Mouse (Mus musculus) neural tube, embryonic 11.5 days (tissue): Measurements from ENCODE around the gene Kirrel2. TPM values are rescaled to one million over a fixed set of nuclear protein-coding genes. Genes with fewer than 3 reads are reported as not detected.
A peak's percentile ranks its signal among the peaks of the same experiment; 100 is the strongest.

ENCODE experiments used
- ATAC-seq: fragments of 200-750 bp; cut with Nextera tagmentation; 2 replicates; pipeline ENCODE4 v1.8.0; 2017; ENCODE audit warnings: moderate number of reproducible peaks, mild to moderate bottlenecking, moderate TSS enrichment, moderate library complexity; ENCODE audit not compliant: insufficient read depth, low FRiP score, low TSS enrichment
- DNase-seq: peaks from one replicate; pipeline ENCODE4 v3.0.0-alpha.2; 2015; ENCODE audit warnings: low spot score
- H3K27ac ChIP-seq: fragments of 300-500 bp; sonication (generic); 2 replicates; pipeline ENCODE4 v1.5.1; 2014; ENCODE audit warnings: low read depth, mild to moderate bottlenecking, low read length
- H3K27me3 ChIP-seq: fragments of 300-500 bp; sonication (generic); 2 replicates; pipeline ENCODE4 v1.6.1; 2014; ENCODE audit warnings: mild to moderate bottlenecking, low read length, mixed read lengths; ENCODE audit not compliant: control insufficient read depth, insufficient read depth
- H3K36me3 ChIP-seq: fragments of 300-500 bp; sonication (generic); 2 replicates; pipeline ENCODE4 v1.6.1; 2014; ENCODE audit warnings: mild to moderate bottlenecking, low read length, moderate library complexity, mixed read lengths; ENCODE audit not compliant: control insufficient read depth, insufficient read depth
- H3K4me1 ChIP-seq: fragments of 300-500 bp; sonication (generic); 2 replicates; pipeline ENCODE4 v1.6.1; 2014; ENCODE audit warnings: low read length, mixed read lengths; ENCODE audit not compliant: control insufficient read depth, insufficient read depth
- H3K4me2 ChIP-seq: fragments of 300-500 bp; sonication (generic); 2 replicates; pipeline ENCODE4 v1.6.1; 2014; ENCODE audit warnings: low read depth, mild to moderate bottlenecking, moderate library complexity
- H3K4me3 ChIP-seq: fragments of 300-500 bp; sonication (generic); 2 replicates; pipeline ENCODE4 v1.5.1; 2014; ENCODE audit warnings: low read depth, low read length
- H3K9ac ChIP-seq: fragments of 300-500 bp; sonication (generic); 2 replicates; pipeline ENCODE4 v1.6.1; 2014; ENCODE audit warnings: mild to moderate bottlenecking, low read length
- H3K9me3 ChIP-seq: fragments of 300-500 bp; sonication (generic); 2 replicates; pipeline ENCODE4 v1.6.1; 2016; ENCODE audit warnings: low read length; ENCODE audit not compliant: control insufficient read depth
- WGBS: fragments of 180-500 bp; shearing (Covaris S2); extraction: QIAGEN DNeasy Blood & Tissue Kit; methylation state at CpG from one replicate; pipeline ENCODE4 v1.1.7; 2014; 5-methylcytosine and 5-hydroxymethylcytosine counted together
- polyA plus RNA-seq: library from polyadenylated mRNA; unstranded; fragments of >200 nt; fragmentation: Nextera tagmentation; extraction: Ambion mirVana; gene quantifications from 2 replicates; pipeline ENCODE4 v1.2.1, GENCODE M21; 2014

The Kirrel2 gene
- polyA plus RNA-seq, 1 experiment from 2014 or later, result 19.0 TPM

DNA sequence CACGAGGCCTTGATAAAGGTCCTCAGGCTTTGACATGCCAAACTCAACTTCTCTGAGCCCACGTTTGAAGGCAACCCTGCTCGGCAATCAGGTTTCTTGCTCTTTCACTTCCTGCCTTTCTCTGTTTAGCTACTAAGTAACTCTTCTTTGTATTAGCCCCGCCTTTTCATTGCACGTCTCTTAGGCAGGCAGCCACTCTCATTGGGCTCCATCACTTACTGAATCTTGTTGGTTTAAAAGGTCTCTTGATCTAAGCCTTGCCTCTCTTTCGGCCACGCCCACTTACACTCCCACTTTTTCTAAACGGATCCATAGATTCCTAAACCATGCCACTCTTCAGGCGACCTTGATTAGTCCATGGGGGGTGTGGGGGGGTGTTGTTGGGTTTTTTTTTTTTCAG is 13.8 kb downstream of the Kirrel2 start:
- H3K27me3 ChIP-seq, result peaks cover 9% of the 10 kb centered on the region
- H3K27ac ChIP-seq, result no peak overlapping the region
- peak overlapping the region; percentile 69 for H3K4me2 ChIP-seq
- peaks cover 2% of the 10 kb centered on the region; the same call in 1 of the 2 replicates for H3K36me3 ChIP-seq
- no peak overlapping the region for H3K9ac ChIP-seq
- DNase-seq, result no peak
- H3K4me1 ChIP-seq, result peaks cover 16% of the 10 kb centered on the region; the same call in 1 of the 2 replicates
- H3K9me3 ChIP-seq, result no peaks in the 10 kb centered on the region
- WGBS, result 22% methylated on average over 9 of the region's 9 CpGs
- ATAC-seq, result no peak
- peak overlapping the region; percentile 70; the same call in 1 of the 2 replicates for H3K4me3 ChIP-seq

- no peak overlapping the region for H3K27ac ChIP-seq
- H3K4me1 ChIP-seq, result peaks cover 15% of the 10 kb centered on the region; the same call in 1 of the 2 replicates
- no peak overlapping the region for H3K4me3 ChIP-seq
- H3K27me3 ChIP-seq, result peaks cover 13% of the 10 kb centered on the region
- peaks cover 2% of the 10 kb centered on the region; the same call in 1 of the 2 replicates for H3K36me3 ChIP-seq
- DNase-seq (peak; percentile 64), ATAC-seq (no peak)
- H3K9ac ChIP-seq, result no peak overlapping the region
- no peaks in the 10 kb centered on the region for H3K9me3 ChIP-seq
- WGBS, result 23% methylated on average over 5 of the region's 5 CpGs
- H3K4me2 ChIP-seq, result no peak overlapping the region
Observed at GRCm38 (mm10) chr7:30440697-30441096, 16.8 kb downstream of the Kirrel2 start.

DNA sequence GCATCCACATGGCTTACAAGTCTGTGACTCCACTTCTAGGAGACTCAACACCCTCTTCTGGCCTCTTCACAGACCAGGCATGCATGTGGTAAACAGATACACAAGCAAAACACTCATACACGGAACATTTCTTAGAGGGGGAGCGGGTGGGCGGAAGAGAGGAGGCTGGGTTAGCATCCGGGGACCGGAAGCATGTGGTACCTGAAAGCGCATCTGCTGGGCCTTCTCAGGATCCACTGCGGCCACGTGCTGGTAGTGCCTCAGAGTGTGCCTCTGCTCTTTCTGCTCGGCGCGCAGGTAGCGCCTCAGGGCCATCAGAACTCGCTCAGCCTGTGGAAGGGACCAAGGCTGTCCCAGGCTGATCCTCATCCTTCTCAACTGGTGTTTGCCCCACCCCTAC is 17.8 kb downstream of the Kirrel2 start:
- Histone ChIP-seq H3K4me1 (peaks cover 11% of the 10 kb centered on the region; the same call in 1 of the 2 replicates), H3K27me3 (peaks cover 8% of the 10 kb centered on the region), H3K9me3 (no peaks in the 10 kb centered on the region), H3K4me2 (no peak overlapping the region), H3K27ac (no peak overlapping the region), H3K9ac (no peak overlapping the region), H3K4me3 (no peak overlapping the region), H3K36me3 (peaks cover 2% of the 10 kb centered on the region; the same call in 1 of the 2 replicates)
- ATAC-seq (no peak), DNase-seq (no peak)
- 78% methylated on average over 13 of the region's 13 CpGs for WGBS

- Histone ChIP-seq H3K9ac (no peak overlapping the region), H3K9me3 (no peaks in the 10 kb centered on the region), H3K4me3 (no peak overlapping the region), H3K4me2 (no peak overlapping the region), H3K4me1 (no peaks in the 10 kb centered on the region), H3K27ac (no peak overlapping the region), H3K27me3 (peaks cover 5% of the 10 kb centered on the region; the same call in 1 of the 2 replicates), H3K36me3 (no peaks in the 10 kb centered on the region; the same call in 1 of the 2 replicates)
- no peak for ATAC-seq
- 16% methylated on average over 10 of the region's 10 CpGs for WGBS
- no peak for DNase-seq
Observed at GRCm38 (mm10) chr7:30436879-30437278, 20.6 kb downstream of the Kirrel2 start.

DNA sequence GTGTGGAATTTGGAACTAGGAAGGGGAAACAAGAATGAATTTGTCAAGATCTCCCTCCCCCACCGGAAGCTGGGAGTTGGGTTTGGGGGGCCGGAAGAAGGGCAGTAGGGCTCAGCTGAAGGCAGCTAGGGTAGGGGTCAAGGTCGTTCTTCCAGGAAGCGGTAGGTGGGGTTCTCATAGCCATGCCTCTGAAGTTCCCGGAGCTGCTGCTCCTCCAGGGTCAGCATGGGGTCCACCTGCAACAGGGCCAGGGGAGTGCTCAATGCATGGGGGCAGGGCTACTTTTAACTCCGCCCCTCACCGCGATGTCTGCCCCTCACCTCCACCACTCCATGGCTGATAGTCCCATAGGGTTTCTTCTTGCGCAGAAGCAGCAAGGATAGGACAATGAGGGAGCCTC is 22.3 kb downstream of the Kirrel2 start:
- Histone ChIP-seq H3K4me1 (no peaks in the 10 kb centered on the region), H3K36me3 (no peaks in the 10 kb centered on the region; the same call in 1 of the 2 replicates), H3K9ac (no peak overlapping the region), H3K27ac (no peak overlapping the region), H3K9me3 (no peaks in the 10 kb centered on the region), H3K4me2 (no peak overlapping the region), H3K27me3 (peaks cover 5% of the 10 kb centered on the region; the same call in 1 of the 2 replicates), H3K4me3 (no peak overlapping the region)
- no peak for ATAC-seq
- DNase-seq, result no peak
- 42% methylated on average over 9 of the region's 9 CpGs for WGBS

- WGBS, result 70% methylated on average over 10 of the region's 10 CpGs
- H3K36me3 ChIP-seq, result no peaks in the 10 kb centered on the region; the same call in 1 of the 2 replicates
- DNase-seq (no peak), ATAC-seq (no peak)
- no peak overlapping the region for H3K27ac ChIP-seq
- no peak overlapping the region for H3K9ac ChIP-seq
- no peaks in the 10 kb centered on the region for H3K4me1 ChIP-seq
- H3K4me2 ChIP-seq, result no peak overlapping the region
- peaks cover 5% of the 10 kb centered on the region; the same call in 1 of the 2 replicates for H3K27me3 ChIP-seq
- no peak overlapping the region for H3K4me3 ChIP-seq
- no peaks in the 10 kb centered on the region for H3K9me3 ChIP-seq
Observed at GRCm38 (mm10) chr7:30434701-30435100, 22.8 kb downstream of the Kirrel2 start.

DNA sequence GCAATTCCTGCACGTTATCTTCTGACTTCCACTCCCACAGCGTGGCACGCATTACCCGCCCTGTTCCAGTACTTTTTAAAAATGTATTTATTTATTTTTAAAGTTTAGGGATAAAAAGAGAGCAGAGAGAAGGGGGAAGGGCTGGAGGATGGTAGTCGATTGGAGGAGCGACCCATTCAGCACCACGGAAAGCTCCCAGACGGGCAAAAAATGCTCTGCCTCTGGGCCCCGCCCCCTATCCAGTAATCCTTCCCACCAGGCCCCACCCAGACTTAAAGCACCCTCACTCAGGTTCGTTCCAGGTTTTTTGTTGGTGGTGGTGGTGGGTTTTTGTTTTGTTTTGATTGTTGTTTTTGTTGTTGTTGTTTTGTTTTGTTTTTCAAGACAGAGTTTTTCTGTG is 23.3 kb downstream of the Kirrel2 start:
- WGBS, result 3% methylated on average over 10 of the region's 10 CpGs
- H3K4me3 ChIP-seq, result no peak overlapping the region
- no peak overlapping the region for H3K9ac ChIP-seq
- ATAC-seq (no peak), DNase-seq (no peak)
- no peaks in the 10 kb centered on the region for H3K4me1 ChIP-seq
- no peak overlapping the region for H3K4me2 ChIP-seq
- H3K27ac ChIP-seq, result no peak overlapping the region
- H3K27me3 ChIP-seq, result peaks cover 5% of the 10 kb centered on the region; the same call in 1 of the 2 replicates
- H3K36me3 ChIP-seq, result no peaks in the 10 kb centered on the region; the same call in 1 of the 2 replicates
- H3K9me3 ChIP-seq, result no peaks in the 10 kb centered on the region

DNA sequence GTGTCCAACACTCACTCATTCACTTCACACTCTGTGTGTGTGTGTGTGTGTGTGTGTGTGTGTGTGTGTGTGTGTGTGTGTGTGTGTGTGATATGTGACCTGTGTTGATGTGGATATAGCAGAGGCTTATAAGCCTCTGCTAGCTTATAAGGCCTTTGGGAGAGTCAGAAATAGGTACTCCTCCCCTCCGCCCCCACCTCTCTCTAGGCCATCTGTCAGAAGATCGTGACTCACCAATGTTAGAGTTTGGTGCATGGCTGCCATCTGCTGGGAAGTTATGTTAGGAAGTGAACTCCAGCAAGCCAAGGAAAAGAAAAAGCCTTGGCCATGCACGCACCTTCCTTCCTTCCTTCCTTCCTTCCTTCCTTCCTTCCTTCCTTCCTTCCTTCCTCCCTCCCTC is 25.7 kb downstream of the Kirrel2 start:
- DNase-seq, result peak; percentile 68
- Histone ChIP-seq H3K9ac (no peak overlapping the region), H3K36me3 (no peaks in the 10 kb centered on the region; the same call in 1 of the 2 replicates), H3K9me3 (no peaks in the 10 kb centered on the region), H3K4me3 (no peak overlapping the region), H3K4me1 (no peaks in the 10 kb centered on the region), H3K27me3 (peaks cover 5% of the 10 kb centered on the region; the same call in 1 of the 2 replicates), H3K4me2 (no peak overlapping the region), H3K27ac (no peak overlapping the region)
- 13% methylated on average over 3 of the region's 3 CpGs for WGBS
- ATAC-seq, result no peak

DNA sequence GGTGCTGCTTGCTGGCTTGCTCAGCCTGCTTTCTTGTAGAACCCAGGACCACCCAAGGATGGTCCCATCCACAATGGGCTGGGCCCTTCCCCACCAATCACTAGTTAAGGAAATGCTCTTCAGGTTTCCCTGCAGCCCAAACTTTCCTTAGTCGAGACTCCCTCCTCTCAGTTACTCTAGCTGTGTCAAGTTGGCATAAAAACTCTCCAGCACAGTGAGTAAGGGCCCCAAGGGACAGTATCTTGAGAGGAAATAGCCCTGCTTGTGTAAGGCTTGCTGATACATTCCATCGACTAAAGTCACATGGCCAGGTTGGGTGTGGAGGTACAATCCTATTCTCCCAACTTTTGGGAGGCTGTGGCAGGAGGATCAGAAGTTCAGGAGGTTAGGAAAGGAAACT is 27.3 kb downstream of the Kirrel2 start:
- WGBS, result 66% methylated on average over 2 of the region's 2 CpGs
- H3K36me3 ChIP-seq, result no peaks in the 10 kb centered on the region

More for the DNA sequence above, 27.3 kb downstream of the Kirrel2 start:
- Histone ChIP-seq H3K9ac (no peak overlapping the region), H3K27ac (no peak overlapping the region), H3K4me3 (no peak overlapping the region), H3K4me1 (no peaks in the 10 kb centered on the region), H3K4me2 (no peak overlapping the region), H3K9me3 (no peaks in the 10 kb centered on the region), H3K27me3 (no peaks in the 10 kb centered on the region)
- ATAC-seq, result no peak
- DNase-seq, result no peak
